Mouse (Mus musculus): ENCODE measurements around the gene Foxp1. TPM values are rescaled to one million over a fixed set of nuclear protein-coding genes. Genes with fewer than 3 reads are reported as not detected.

The Foxp1 gene
- total and polyA plus RNA-seq, 3 experiments = 16.1 to 42.0 TPM; not detected in 1

GRCm38 (mm10) chr6:98948153-98949141 lies 574.1 kb downstream of the Foxp1 start:
- no peak for TF ChIP-seq SMC3 (IDR thresholded peaks at IDR 0.05; ENCODE audit: low read depth, low read length)
- TF ChIP-seq ELF1 (IDR thresholded peaks at IDR 0.05; ENCODE audit: low read depth, low read length) = no peak
- TF ChIP-seq ZC3H11A (IDR thresholded peaks at IDR 0.05; ENCODE audit: low read depth, low read length) = no peak
- no peak for TF ChIP-seq GATA1 (IDR thresholded peaks at IDR 0.05; ENCODE audit: low read depth, low read length)
- no peak for TF ChIP-seq TCF12 (IDR thresholded peaks at IDR 0.05; ENCODE audit: low read depth, low read length)
- TF ChIP-seq MYB (IDR thresholded peaks at IDR 0.05; ENCODE audit: low read depth, low read length) = no peak
- TF ChIP-seq USF1 (IDR thresholded peaks at IDR 0.05; ENCODE audit: low read depth, low read length) = no peak
- TF ChIP-seq KAT2A (conservative IDR thresholded peaks at IDR 0.05; ENCODE audit: low read depth, low read length) = no peak
- no peak for TF ChIP-seq JUND (IDR thresholded peaks at IDR 0.05; ENCODE audit: low read depth, low read length)
- TF ChIP-seq POLR2AphosphoS5 (IDR thresholded peaks at IDR 0.05; ENCODE audit: borderline replicate concordance, low read depth, low read length) = no peak
- no peak for TF ChIP-seq MEF2A (IDR thresholded peaks at IDR 0.05; ENCODE audit: extremely low read depth, insufficient replicate concordance, low read depth, low read length, poor library complexity, severe bottlenecking)
- no peak for TF ChIP-seq MAZ (IDR thresholded peaks at IDR 0.05; ENCODE audit: low read depth, low read length)
- TF ChIP-seq USF2 (IDR thresholded peaks at IDR 0.05; ENCODE audit: borderline replicate concordance in 1 of 2, insufficient read depth in 1 of 2, low read depth in 1 of 2, low read length in 2 of 2) = no peak
- no peak for TF ChIP-seq HCFC1 (IDR thresholded peaks at IDR 0.05; ENCODE audit: low read depth, low read length)
- TF ChIP-seq TBP (IDR thresholded peaks at IDR 0.05; ENCODE audit: low read depth, low read length) = no peak
- no peak for TF ChIP-seq CHD1 (IDR thresholded peaks at IDR 0.05; ENCODE audit: low read depth, low read length)
- no peak for TF ChIP-seq ETS1 (IDR thresholded peaks at IDR 0.05; ENCODE audit: low read depth, low read length)
- no peaks in the 10 kb centered on the region for H3K27me3 ChIP-seq (ENCODE audit: control insufficient read depth in 1 of 2, insufficient read depth in 2 of 2, low read length in 2 of 2)
- peaks cover 2 to 3% of the 10 kb centered on the region in 2 experiments for H3K36me3 ChIP-seq (ENCODE audit: control insufficient read depth in 1 of 2, insufficient read depth in 2 of 2, low read length in 2 of 2)
- H3K4me1 ChIP-seq (ENCODE audit: control insufficient read depth in 1 of 2, insufficient read depth in 2 of 2, low read length in 2 of 2) = no peaks in the 10 kb centered on the region
- no peak for DNase-seq (ENCODE audit: low read depth, low spot score)
- no peaks in the 10 kb centered on the region for H3K79me2 ChIP-seq (ENCODE audit: control insufficient read depth, insufficient read depth, low read length, poor library complexity)
- no peak overlapping the region for H3K9ac ChIP-seq (ENCODE audit: control insufficient read depth, low read depth, low read length, poor library complexity, severe bottlenecking)
- H3K27ac ChIP-seq (ENCODE audit: control insufficient read depth, low read depth, low read length) = no peak overlapping the region
- H3K4me3 ChIP-seq (ENCODE audit: control insufficient read depth in 1 of 2, insufficient read depth in 1 of 2, low read depth in 2 of 2, low read length in 2 of 2) = no peak overlapping the region
- H3K9me3 ChIP-seq (replicated peaks; ENCODE audit: insufficient read depth, low read length) = no peaks in the 10 kb centered on the region

Measured in MEL (cell line).